Mouse (Mus musculus): Measurements from ENCODE around the gene Pllp. TPM values are rescaled to one million over a fixed set of nuclear protein-coding genes. Genes with fewer than 3 reads are reported as not detected.
A peak's percentile ranks its signal among the peaks of the same experiment; 100 is the strongest.

Pllp gene
- polyA plus RNA-seq, 1 experiment from 2014 or later = 0.21 TPM

DNA sequence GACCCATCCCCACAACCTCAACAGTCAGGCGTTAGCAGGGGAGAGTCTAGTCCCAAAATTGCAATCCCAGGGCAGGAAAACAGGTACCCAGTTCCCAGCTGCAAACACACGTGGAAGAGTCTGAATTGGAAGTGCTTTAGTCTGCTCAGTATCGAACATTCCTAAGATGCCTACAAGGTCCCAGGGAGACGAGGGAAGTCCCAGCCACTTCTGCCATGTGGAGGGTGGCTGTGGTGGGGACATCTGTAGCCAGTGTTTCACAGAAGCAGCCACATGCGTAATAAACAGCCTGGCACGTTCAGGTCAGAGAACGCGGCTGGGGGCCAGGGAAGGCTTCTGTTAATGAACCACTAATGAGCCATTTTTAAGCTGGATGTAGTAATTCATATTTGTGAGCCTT lies 14.3 kb upstream of the Pllp start:
- no peak overlapping the region for H3K27ac ChIP-seq (replicated peaks; ENCODE audit: low read depth, low read length)
- no peak overlapping the region for H3K4me2 ChIP-seq (ENCODE audit: low read depth, severe bottlenecking)
- no peak for DNase-seq (ENCODE audit: low spot score)
- H3K4me3 ChIP-seq (ENCODE audit: low read depth, low read length) = no peak overlapping the region
- 0 out of 2 replicates have a peak, but pooled peaks cover 3% of the 10 kb centered on the region for H3K4me1 ChIP-seq (ENCODE audit: control insufficient read depth, insufficient read depth, low read length)
- no peak overlapping the region for H3K9ac ChIP-seq (ENCODE audit: low read length)
- WGBS = 39% methylated on average over 8 of the region's 8 CpGs
- H3K27me3 ChIP-seq (ENCODE audit: control insufficient read depth, insufficient read depth, low read length) = no peaks in the 10 kb centered on the region
- no peak for ATAC-seq (ENCODE audit: insufficient number of reproducible peaks, low FRiP score, low TSS enrichment, low read depth)
- H3K9me3 ChIP-seq (ENCODE audit: control insufficient read depth, low read length) = no peaks in the 10 kb centered on the region
- H3K36me3 ChIP-seq (ENCODE audit: control insufficient read depth, insufficient read depth, low read length) = no peaks in the 10 kb centered on the region

DNA sequence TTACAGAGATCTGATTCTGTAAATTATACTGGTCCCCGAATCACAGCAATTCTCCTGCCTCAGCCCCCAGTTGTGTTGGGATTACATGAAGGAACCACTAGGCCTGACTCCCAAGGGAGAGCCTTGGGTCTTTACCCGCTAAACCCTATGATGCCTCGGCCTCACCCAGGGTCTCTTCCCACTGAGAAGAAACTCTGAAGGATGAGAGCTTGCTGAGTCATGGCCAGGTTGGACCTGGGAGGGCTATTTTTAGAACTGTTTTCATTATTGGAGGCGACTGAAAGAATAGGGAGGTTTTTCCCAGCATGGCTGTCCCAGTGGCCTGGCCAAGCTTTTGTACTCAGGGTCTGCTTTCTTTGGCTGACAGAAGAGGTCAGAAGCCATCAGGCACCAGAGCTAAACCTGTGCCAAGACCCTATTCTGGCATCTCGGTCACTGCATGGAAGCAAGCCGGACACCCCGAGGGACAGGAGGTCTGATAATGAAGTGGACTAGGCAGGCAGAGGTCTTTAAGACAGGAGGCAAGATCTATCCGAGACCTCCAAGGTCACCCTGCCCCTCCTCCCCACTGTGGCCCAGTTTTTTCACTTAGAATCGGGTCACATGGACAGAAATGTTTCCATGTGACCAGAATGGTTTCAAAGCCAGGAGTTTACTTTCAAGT lies 10.8 kb upstream of the Pllp start:
- Histone ChIP-seq H3K4me3 (ENCODE audit: low read depth, low read length) (no peak overlapping the region), H3K27ac (replicated peaks; ENCODE audit: low read depth, low read length) (no peak overlapping the region), H3K9ac (ENCODE audit: low read length) (no peak overlapping the region), H3K4me1 (ENCODE audit: control insufficient read depth, insufficient read depth, low read length) (0 out of 2 replicates have a peak, but pooled peaks cover 3% of the 10 kb centered on the region), H3K4me2 (ENCODE audit: low read depth, severe bottlenecking) (no peak overlapping the region), H3K9me3 (ENCODE audit: control insufficient read depth, low read length) (no peaks in the 10 kb centered on the region), H3K27me3 (ENCODE audit: control insufficient read depth, insufficient read depth, low read length) (no peaks in the 10 kb centered on the region), H3K36me3 (ENCODE audit: control insufficient read depth, insufficient read depth, low read length) (no peaks in the 10 kb centered on the region)
- ATAC-seq (ENCODE audit: insufficient number of reproducible peaks, low FRiP score, low TSS enrichment, low read depth) (no peak), DNase-seq (ENCODE audit: low spot score) (no peak)
- 75% methylated on average over 9 of the region's 9 CpGs for WGBS

DNA sequence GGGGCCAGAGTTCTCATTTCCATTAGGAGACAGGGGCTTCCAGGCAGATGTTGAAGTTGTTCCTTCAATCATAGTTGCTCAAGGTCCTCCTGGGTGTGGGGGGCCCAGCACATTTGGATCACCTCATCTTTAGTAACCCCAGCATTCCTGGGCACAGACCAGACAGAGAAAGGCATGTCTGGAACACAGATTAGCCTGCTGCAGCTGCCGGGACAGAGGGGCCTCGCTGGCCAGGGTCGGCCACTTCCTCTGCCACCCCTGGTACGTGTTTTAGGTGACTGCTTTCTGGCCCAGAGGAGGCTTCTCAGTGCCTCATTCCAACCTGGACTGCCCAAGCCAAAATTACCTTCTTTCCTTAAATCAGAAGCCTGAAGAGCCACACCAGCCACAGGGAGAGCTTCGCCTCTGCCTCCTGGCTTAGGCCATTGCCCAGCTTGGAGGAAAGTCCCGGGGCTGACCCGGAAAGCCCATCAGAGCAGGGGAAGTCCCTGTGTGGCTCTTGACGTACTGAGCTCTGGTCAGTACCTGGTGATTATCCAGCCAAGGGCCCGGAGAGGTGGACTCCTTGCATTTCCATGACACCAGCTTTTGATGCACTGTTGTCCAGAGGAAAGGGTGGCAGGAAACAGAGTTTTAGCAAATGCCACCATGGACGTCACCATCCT lies 9.6 kb upstream of the Pllp start:
- ATAC-seq (ENCODE audit: insufficient number of reproducible peaks, low FRiP score, low TSS enrichment, low read depth) (no peak), DNase-seq (ENCODE audit: low spot score) (no peak)
- Histone ChIP-seq H3K4me1 (ENCODE audit: control insufficient read depth, insufficient read depth, low read length) (0 out of 2 replicates have a peak, but pooled peaks cover 3% of the 10 kb centered on the region), H3K9me3 (ENCODE audit: control insufficient read depth, low read length) (no peaks in the 10 kb centered on the region), H3K4me3 (ENCODE audit: low read depth, low read length) (no peak overlapping the region), H3K27me3 (ENCODE audit: control insufficient read depth, insufficient read depth, low read length) (no peaks in the 10 kb centered on the region), H3K36me3 (ENCODE audit: control insufficient read depth, insufficient read depth, low read length) (no peaks in the 10 kb centered on the region), H3K27ac (replicated peaks; ENCODE audit: low read depth, low read length) (no peak overlapping the region), H3K9ac (ENCODE audit: low read length) (no peak overlapping the region), H3K4me2 (ENCODE audit: low read depth, severe bottlenecking) (no peak overlapping the region)
- 76% methylated on average over 10 of the region's 10 CpGs for WGBS

DNA sequence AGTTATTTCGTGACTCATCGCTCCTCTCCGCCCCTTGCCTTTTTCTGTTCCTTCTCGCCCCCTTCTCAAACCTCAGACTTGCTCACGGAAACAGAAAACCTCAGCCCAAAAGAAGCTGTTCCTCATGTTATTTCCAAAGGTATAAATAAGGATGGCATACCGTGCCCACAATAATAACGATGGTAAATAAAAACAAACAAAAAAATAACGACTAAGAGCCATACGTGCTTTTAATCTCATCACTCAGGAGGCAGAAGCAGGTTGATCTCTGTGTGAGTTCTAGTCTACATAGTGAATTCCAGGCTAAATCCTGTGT lies 8.5 kb upstream of the Pllp start:
- 17% methylated on average over 9 of the region's 9 CpGs for WGBS
- peak overlapping the region; percentile 55 for H3K9ac ChIP-seq (ENCODE audit: low read length)
- no peak for DNase-seq (ENCODE audit: low spot score)

DNA sequence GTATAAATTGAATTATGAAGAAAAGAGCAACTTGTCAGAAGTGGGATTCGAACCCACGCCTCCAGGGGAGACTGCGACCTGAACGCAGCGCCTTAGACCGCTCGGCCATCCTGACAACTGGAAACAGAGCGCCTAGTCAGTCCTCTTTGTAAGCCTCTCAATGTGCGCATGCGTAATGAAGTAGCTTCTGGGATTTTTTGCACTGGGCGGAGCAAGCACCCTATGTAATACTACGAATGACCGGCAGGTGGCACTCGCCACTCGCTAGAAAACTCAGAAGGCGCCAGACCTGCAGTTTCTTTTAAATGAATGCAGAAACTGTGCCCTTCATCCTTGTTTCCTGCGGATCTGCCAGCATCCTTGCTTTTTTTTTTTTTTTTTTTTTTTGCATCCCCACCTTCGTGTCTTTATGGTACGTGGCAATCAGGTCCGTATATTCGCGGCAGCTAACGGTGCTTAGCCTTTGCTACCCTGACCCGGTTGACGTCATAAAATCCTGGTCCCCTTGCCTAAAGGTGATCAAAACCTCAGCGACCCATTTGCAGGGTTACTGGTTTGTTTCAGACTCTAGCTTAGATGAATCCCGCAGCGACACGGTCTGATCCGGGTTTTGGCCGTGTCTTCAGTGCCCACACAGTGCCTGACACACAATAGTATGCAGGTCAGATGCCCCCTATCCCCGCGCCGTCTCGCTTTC lies 8.0 kb upstream of the Pllp start:
- H3K4me1 ChIP-seq (ENCODE audit: control insufficient read depth, insufficient read depth, low read length) = no peaks in the 10 kb centered on the region
- H3K36me3 ChIP-seq (ENCODE audit: control insufficient read depth, insufficient read depth, low read length) = no peaks in the 10 kb centered on the region
- no peaks in the 10 kb centered on the region for H3K27me3 ChIP-seq (ENCODE audit: control insufficient read depth, insufficient read depth, low read length)
- peak overlapping the region; percentile 62 for H3K4me2 ChIP-seq (ENCODE audit: low read depth, severe bottlenecking)
- no peak overlapping the region for H3K27ac ChIP-seq (replicated peaks; ENCODE audit: low read depth, low read length)
- no peaks in the 10 kb centered on the region for H3K9me3 ChIP-seq (ENCODE audit: control insufficient read depth, low read length)
- H3K4me3 ChIP-seq (ENCODE audit: low read depth, low read length) = peak overlapping the region; percentile 46
- peak; percentile 100 for DNase-seq (ENCODE audit: low spot score)
- under 1% methylated on average over 35 of the region's 35 CpGs for WGBS
- H3K9ac ChIP-seq (ENCODE audit: low read length) = peak overlapping the region; percentile 55
- ATAC-seq (ENCODE audit: insufficient number of reproducible peaks, low FRiP score, low TSS enrichment, low read depth) = peak; percentile 91

More for the DNA sequence above, 8.5 kb upstream of the Pllp start:
- no peaks in the 10 kb centered on the region for H3K4me1 ChIP-seq (ENCODE audit: control insufficient read depth, insufficient read depth, low read length)
- no peaks in the 10 kb centered on the region for H3K27me3 ChIP-seq (ENCODE audit: control insufficient read depth, insufficient read depth, low read length)
- H3K9me3 ChIP-seq (ENCODE audit: control insufficient read depth, low read length) = no peaks in the 10 kb centered on the region
- H3K36me3 ChIP-seq (ENCODE audit: control insufficient read depth, insufficient read depth, low read length) = no peaks in the 10 kb centered on the region
- peak overlapping the region; percentile 62 for H3K4me2 ChIP-seq (ENCODE audit: low read depth, severe bottlenecking)
- H3K27ac ChIP-seq (replicated peaks; ENCODE audit: low read depth, low read length) = no peak overlapping the region
- H3K4me3 ChIP-seq (ENCODE audit: low read depth, low read length) = peak overlapping the region; percentile 46
- ATAC-seq (ENCODE audit: insufficient number of reproducible peaks, low FRiP score, low TSS enrichment, low read depth) = 0 out of 2 replicates have a peak, but pooled peaks have one; percentile 1

DNA sequence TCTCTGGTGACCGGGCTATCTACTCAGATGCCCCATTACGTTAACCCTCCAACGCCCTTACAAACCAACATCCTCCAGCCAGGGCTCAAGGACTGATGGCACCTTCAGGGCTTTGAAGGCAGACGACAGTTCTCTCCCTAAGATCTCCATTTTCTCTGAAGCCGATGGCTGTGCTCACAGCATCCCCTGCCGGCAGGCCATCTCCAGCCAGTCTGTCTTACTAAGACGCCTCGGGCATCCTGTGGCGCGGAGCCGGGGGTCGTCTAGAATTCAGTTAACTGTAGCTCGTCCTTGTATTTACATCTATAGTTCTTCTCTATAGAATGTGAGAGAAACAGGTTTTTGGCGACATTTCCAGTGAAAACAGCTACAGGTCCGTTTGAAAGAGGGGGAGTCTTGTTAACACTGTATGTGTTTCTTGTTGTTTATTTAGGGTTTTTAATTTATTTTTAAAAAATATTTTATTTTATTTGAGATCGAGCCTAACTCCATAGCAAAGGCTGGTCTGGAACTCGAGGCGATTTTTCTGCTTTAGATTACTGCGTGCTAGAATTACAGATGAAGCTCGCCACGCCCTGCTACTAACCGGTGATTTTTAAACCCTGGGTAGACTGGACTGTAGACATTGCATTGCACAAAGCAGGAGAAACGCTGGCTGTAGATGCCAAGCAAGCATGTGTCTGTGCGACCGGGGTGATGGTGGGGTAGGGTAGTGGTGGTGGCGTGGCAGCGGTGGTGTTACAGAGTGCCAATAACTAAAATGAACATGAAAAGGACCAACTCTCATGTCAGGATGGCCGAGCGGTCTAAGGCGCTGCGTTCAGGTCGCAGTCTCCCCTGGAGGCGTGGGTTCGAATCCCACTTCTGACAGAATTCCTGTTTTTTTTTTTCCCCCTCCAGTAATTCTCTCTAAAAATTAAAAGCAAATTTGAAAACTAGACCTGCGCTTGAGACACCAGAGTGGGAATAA lies 7.1 kb upstream of the Pllp start:
- under 1% methylated on average over 35 of the region's 35 CpGs for WGBS
- H3K9ac ChIP-seq (ENCODE audit: low read length) = no peak overlapping the region
- no peaks in the 10 kb centered on the region for H3K9me3 ChIP-seq (ENCODE audit: control insufficient read depth, low read length)
- no peaks in the 10 kb centered on the region for H3K27me3 ChIP-seq (ENCODE audit: control insufficient read depth, insufficient read depth, low read length)
- H3K4me1 ChIP-seq (ENCODE audit: control insufficient read depth, insufficient read depth, low read length) = no peaks in the 10 kb centered on the region
- peak overlapping the region; percentile 40 for H3K4me2 ChIP-seq (ENCODE audit: low read depth, severe bottlenecking)
- ATAC-seq (ENCODE audit: insufficient number of reproducible peaks, low FRiP score, low TSS enrichment, low read depth) = peak; percentile 76
- peak; percentile 87 for DNase-seq (ENCODE audit: low spot score)
- H3K27ac ChIP-seq (replicated peaks; ENCODE audit: low read depth, low read length) = no peak overlapping the region
- peak overlapping the region; percentile 34 for H3K4me3 ChIP-seq (ENCODE audit: low read depth, low read length)
- no peaks in the 10 kb centered on the region for H3K36me3 ChIP-seq (ENCODE audit: control insufficient read depth, insufficient read depth, low read length)

DNA sequence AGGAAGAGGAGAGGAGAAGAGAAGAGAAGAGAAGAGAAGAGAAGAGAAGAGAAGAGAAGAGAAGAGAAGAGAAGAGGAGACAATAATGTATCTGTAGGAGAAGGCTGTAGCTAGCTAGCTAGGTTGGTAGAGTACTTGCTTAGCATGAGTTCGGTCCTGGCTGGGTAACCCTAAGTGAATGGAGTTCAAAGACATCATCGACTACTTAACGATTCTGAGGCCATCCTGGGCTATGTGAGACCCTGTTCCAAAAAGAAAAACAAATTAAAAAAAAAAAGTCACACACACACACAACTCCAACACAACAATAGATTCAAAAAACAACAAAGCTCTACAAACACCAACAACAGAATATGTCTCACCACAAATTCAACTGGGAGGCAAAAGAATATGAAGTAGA lies 6.1 kb upstream of the Pllp start:
- H3K27ac ChIP-seq (replicated peaks; ENCODE audit: low read depth, low read length) = no peak overlapping the region
- H3K4me3 ChIP-seq (ENCODE audit: low read depth, low read length) = no peak overlapping the region
- no peaks in the 10 kb centered on the region for H3K9me3 ChIP-seq (ENCODE audit: control insufficient read depth, low read length)
- peaks cover 5% of the 10 kb centered on the region for H3K27me3 ChIP-seq (ENCODE audit: control insufficient read depth, insufficient read depth, low read length)
- DNase-seq (ENCODE audit: low spot score) = no peak
- ATAC-seq (ENCODE audit: insufficient number of reproducible peaks, low FRiP score, low TSS enrichment, low read depth) = no peak
- H3K4me1 ChIP-seq (ENCODE audit: control insufficient read depth, insufficient read depth, low read length) = no peaks in the 10 kb centered on the region
- H3K9ac ChIP-seq (ENCODE audit: low read length) = no peak overlapping the region
- H3K4me2 ChIP-seq (ENCODE audit: low read depth, severe bottlenecking) = peak overlapping the region; percentile 40; the same call in 1 of the 2 replicates
- H3K36me3 ChIP-seq (ENCODE audit: control insufficient read depth, insufficient read depth, low read length) = no peaks in the 10 kb centered on the region
- 77% methylated on average over 3 of the region's 3 CpGs for WGBS

Measured in limb, embryonic 11.5 days (tissue).